Mouse (Mus musculus): ENCODE data around the gene Itih2.
A peak's percentile ranks its signal among the peaks of the same experiment; 100 is the strongest.

The Itih2 gene

DNA sequence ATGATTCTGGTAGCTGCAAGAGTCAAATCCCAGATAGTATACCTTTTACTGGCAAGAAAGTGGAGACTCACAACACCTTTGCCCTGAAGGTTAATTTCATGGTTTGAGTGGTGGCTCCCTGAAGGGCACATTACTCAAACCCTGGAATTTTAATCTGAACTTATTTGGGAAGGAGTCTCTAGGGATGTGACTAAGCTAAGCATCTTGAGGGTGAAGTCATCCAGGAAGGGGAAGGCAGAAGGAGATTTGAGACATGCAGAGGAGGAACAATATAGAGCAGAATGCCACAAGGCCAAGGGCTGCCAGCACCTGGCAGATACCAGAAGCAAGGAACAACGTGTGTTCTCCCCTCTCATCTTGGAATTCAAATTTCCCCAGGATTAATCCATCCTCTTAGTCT, 12.4 kb downstream of the Itih2 start:
- no peak for DNase-seq (ENCODE audit: low read depth, low spot score)

DNA sequence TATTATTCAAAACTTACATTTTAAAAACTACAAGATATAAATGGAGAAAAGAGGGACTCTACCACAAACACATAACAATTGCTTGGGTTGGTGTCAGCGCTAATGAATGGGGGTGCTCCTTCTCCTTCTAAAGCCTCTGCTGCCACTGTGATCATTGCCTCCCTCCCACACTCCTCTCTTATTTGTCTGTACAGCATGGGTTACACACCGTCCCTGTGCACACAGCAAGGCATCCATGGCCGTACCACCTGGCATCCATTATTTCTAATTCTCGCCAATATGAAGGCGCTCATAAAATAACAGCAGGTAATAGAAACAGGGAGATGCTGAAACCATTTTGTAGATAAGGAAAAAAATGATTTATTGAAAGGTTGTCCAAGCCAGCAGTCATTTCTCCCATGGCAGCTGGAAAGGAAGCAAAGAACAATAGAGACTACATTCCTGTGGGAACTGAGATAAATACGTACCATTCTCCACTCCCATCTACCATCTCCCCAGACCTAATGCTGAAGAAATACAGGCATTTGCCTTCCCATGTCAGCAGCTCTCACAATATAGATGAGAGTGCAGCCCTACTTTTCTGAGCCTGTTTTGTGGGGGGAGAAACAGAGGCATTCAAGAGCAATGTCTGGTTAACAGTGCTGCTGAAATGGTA, 22.5 kb downstream of the Itih2 start:
- no peak for DNase-seq (ENCODE audit: low read depth, low spot score)

DNA sequence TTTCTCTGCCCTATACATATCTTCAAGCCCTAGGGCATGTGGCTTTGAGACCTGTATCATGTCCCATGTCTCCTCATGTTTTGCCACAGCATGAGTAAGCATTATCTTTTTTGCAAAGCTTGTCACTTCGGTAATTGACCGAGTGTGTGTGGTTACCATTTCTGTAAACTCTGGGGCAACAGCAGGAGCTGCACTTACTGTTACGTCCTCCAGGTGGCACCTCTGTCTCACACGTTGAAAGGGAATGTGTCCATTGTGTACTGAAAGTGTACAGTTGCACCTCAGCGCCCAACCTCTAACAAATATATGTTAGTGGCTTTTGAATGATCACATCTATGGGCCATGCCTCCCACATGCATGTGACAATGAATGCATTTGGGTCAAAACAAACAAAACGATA, 30.0 kb downstream of the Itih2 start:
- peak; percentile 70 for DNase-seq (ENCODE audit: low read depth, low spot score)

DNA sequence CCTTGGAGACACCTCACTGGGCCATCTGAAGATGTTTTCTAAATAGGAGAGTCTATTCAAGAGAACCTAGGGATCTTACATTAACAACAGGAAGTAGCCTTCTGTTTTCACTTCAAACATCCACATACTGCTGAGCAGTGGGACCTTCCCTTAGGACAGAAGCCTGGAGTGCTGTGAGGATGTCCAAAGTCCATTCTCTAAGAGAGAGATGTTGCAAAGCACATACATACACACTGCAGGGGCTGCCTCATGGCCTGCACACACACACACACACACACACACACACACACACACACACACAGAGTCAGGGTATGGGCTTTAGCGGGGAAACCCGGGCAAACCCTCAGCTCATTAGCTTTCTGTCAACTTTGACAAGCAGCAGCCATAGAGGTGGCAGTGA, 30.7 kb downstream of the Itih2 start:
- DNase-seq (ENCODE audit: low read depth, low spot score) = no peak

GRCm38 (mm10) chr2:10098598-10099215, 32.5 kb downstream of the Itih2 start:
- DNase-seq (ENCODE audit: low read depth, low spot score) = peak; percentile 67

GRCm38 (mm10) chr2:10094327-10095100, 36.7 kb downstream of the Itih2 start:
- no peak for DNase-seq (ENCODE audit: low read depth, low spot score)

GRCm38 (mm10) chr2:10087256-10087850, 43.8 kb downstream of the Itih2 start:
- DNase-seq (ENCODE audit: low read depth, low spot score) = peak; percentile 28

DNA sequence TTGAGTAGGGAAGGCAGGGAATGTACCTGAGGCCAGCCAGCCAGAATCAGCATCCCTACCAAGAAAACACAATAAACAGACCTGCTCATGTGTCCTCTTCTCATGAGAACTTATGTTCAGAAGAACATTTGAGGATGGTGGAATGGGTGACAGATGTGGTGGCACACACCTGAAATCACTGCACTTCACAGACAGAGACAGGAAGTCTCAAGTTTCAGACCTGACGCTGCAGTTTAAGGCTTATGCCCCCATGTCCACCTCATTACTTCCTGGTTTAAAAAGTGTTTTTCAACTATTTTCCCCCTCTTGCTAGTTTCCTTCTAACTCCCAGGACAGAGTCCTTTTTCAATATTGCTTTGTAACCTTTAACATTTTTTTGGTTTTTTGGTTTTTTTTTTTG, 48.5 kb downstream of the Itih2 start:
- no peak for DNase-seq (ENCODE audit: low read depth, low spot score)

- DNase-seq (ENCODE audit: low read depth, low spot score) = no peak
Measured at GRCm38 (mm10) chr2:10081453-10082080, 49.6 kb downstream of the Itih2 start.

DNA sequence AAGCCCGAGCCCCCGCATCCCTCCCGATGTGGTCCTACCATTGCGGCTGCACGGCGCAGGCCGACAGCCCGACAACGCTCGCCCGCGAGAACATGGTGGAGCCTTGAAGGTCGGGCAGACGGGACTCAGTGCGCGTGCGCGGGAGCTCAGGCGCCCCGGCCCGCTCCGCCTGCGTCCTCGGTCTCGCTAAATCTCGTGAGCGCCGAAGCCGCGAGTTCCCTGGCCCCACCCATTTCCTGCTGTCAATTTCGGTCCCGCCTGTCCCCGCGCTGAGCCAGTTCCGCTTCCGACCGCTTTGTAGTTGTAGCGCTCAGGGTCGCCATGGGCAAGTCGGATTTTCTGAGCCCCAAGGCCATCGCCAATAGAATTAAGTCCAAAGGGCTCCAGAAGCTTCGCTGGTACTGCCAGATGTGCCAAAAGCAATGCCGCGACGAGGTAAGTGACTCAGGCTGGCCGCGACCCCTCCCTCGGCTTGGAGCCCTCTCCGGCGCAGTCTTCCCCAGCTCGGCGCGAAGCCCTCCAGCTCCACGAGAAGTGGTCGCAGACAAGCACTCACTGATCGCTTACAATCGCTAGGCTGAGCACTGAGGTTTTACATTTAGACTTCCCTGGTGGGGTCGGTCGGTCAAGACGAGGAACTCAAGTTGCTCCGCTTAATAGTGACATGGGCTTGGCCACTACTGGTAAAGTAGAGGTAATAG, 50.7 kb downstream of the Itih2 start, which contains the start of the genes Atp5c1 and Kin:
Gene Atp5c1 (minus strand): TSS at position 201 of the 701 bp plus-strand sequence.
Gene Kin (plus strand): TSS at position 284 of the 701 bp plus-strand sequence.
- DNase-seq (ENCODE audit: low read depth, low spot score) = peak; percentile 98

- no peak for DNase-seq (ENCODE audit: low read depth, low spot score)
Measured at GRCm38 (mm10) chr2:10079745-10080309, 51.4 kb downstream of the Itih2 start.

DNA sequence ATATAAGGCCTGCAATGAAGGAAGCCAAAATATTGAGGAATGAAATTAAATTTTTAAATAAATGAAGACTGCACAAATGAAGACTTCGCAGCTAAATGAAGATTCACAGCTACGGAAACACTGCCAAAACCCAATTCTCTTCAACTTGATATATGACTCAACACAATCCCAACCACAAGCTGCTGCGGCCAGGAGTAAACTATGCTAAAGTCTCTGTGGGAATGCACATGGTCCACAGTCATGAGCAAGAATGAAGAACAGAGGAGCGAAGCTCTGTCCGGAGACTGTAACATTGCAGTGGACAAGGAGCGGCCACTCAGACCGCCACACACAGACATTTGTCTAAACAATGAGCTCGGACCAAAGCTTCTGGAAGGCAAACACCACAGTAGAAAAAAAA, 54.5 kb downstream of the Itih2 start:
- DNase-seq (ENCODE audit: low read depth, low spot score) = peak; percentile 55

DNA sequence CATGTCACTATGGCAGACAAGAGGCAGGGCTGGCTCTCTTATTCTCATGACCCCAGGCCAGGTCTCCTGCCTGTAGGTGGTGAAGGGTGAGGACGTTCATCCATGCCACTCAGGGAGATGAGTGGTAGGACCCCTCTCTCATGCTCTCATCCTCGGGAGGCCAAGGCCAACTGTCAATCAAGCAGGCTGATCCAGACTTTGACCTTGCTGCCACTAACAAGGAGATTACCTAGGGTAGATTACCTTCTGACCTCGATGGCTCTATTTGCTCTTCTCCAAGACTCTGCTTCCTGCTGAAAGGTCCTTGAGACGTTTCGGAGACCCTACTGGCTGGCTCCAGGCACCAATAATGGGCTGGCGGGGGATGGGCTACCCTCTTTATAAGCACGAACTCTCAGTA, 56.7 kb downstream of the Itih2 start:
- DNase-seq (ENCODE audit: low read depth, low spot score) = no peak

- no peak for DNase-seq (ENCODE audit: low read depth, low spot score)
Measured at GRCm38 (mm10) chr2:10071751-10072150, 59.4 kb downstream of the Itih2 start.

DNA sequence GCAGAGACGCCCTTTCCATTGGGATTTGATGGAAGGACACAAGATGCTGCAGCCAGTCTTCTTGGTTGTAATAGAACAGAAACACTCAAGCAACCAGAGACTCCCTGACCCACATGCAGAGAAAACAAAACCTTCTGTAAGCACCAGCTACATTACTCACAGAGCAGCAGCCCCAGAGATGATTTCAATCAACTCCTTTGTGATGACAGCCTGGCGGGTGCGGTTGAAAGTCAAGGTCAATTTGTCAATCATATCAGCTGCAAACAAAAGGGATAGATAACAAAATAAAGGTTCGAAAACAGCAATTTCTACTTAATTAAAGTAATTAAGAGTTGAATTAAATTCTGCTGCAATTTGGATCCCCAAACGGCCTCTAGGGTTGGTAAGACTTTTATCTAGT, 72.4 kb downstream of the Itih2 start:
- DNase-seq (ENCODE audit: low read depth, low spot score) = no peak

DNA sequence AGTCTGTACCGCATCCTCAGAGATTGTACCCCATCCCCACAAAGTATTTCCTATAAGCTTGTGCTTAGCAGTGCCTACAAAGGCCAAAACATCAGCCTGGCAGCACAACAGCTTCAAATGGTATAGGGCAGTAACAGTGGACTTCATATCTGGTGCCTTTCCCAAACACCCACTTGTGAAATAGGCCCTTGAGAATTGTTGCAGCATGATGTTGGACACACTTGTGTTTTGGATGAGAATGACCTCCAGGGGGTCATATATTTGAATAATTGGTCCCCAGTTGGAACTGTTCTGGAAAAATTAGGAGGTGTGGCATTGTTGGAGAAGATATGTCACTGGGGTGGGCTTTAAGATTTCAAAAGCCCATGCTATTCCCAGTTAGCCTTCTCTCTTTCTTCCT, 79.2 kb downstream of the Itih2 start:
- no peak for DNase-seq (ENCODE audit: low read depth, low spot score)

DNA sequence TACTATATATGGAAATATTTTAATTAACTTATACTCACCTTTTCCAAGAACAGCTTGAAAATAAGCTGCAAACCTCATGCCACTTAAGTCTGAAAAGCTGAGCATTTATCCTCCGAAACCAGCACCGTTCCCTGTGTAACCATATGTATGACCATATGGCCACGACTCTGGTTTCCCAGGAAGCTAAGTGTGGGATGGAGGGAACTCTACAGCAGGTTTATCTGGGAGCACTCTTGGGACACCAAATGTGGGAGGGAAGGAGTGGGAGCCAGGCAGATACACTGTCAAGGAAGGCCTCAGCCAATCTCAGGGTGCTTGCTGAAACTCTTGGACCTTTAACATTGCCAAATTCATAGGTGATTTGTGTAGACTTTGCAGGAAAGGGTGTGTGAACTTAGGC, 80.3 kb downstream of the Itih2 start:
- peak; percentile 90 for DNase-seq (ENCODE audit: low read depth, low spot score)

- DNase-seq (ENCODE audit: low read depth, low spot score) = no peak
Measured at GRCm38 (mm10) chr2:10049456-10049855, 81.7 kb downstream of the Itih2 start.

DNA sequence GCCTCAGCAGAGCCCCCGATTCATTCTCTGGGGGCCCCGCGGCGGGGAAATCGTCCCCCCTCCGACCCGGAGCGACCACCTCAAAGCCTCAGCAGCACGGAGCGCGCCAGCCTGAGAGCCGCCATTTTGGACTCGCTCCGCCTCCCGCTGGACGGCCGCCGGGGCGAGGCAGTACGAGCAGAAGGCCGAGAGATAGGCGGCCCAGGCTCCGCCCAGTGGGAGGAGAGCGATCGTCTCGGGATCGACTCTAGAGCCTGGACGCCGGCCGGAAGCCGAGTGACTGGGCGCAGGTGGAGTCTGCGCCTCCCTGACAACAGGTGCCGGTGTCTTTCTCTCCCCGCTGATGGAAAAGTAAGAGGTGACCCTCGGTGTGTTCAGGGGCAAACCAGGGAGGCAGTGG, 82.7 kb downstream of the Itih2 start, which contains the start of gene Taf3:
Gene Taf3 (minus strand): TSS at position 136 of the 400 bp plus-strand sequence.
- DNase-seq (ENCODE audit: low read depth, low spot score) = peak; percentile 97

DNA sequence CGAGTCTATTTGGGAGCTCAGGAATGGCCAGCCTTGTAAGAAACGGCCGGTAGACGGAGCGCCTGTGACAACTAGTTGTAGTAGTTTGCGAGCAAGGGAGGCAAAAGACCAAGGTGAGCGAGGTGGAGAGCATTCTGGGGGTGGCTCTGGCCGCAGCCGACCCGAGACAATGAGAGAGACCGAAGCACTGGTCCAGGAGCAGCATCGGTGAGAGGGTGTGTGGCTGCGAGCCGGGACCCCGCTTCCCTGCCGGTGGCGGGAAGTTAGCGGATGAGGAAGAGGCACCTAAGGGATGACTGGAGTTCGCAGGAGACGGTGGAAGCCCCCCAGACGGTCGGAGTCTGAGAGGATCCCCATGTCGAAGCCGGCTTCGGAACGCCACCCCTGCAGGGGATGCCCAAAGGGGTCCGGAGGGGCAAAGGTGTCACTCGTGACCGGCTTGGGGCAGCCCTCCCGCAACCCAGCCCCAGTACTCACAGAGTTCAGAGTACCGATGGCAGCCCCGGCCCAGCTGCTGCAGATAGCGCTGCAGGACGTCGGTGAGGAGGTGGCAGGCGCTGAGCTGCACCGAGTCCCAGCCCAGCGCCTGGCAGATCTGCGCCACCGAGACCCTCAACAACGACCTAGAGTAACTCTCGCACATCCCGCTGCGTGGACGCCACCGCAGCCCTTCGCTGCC, 83.3 kb downstream of the Itih2 start:
- peak; percentile 56 for DNase-seq (ENCODE audit: low read depth, low spot score)

All from brain, adult 2 months (tissue).